In genomic region chr3:20254566-20255479, GRCm38 (mm10) we compare ENCODE assay signal across 10 mouse cellular contexts. TPM values are rescaled to one million over a fixed set of nuclear protein-coding genes. Genes with fewer than 3 reads are reported as not detected.
DNase-seq lines count a peak whose midpoint lies in the region; ATAC-seq and TF ChIP-seq lines count a peak whose summit lies in the region.
"Had no signal": no experiment of that assay in that cellular context is flagged by ENCODE, and none has a peak within 500 bp of the region (broad histone marks: within the 10 kb centered on the region; RNA-seq: fewer than 3 reads in every experiment).

No protein-coding gene starts in this region.

- no peaks in the 10 kb centered on the region for H3K36me3 ChIP-seq in limb, embryonic 14.5 days (ENCODE audit: control insufficient read depth, insufficient read depth, low read length)
- H3K36me3 ChIP-seq in limb, embryonic 10.5 days: no peaks in the 10 kb centered on the region
- H3K36me3 ChIP-seq in embryonic facial prominence, embryonic 10.5 days (replicated peaks): no peaks in the 10 kb centered on the region

- no peak for TF ChIP-seq CTCF in cerebellum, adult 2 months (IDR thresholded peaks at IDR 0.05; ENCODE audit: borderline replicate concordance, insufficient read depth, low read depth, low read length)

- H3K9me3 ChIP-seq in limb, embryonic 14.5 days (ENCODE audit: control insufficient read depth, low read length): no peaks in the 10 kb centered on the region
- H3K9me3 ChIP-seq in limb, embryonic 10.5 days (replicated peaks): no peaks in the 10 kb centered on the region
- H3K9me3 ChIP-seq in embryonic facial prominence, embryonic 10.5 days: no peaks in the 10 kb centered on the region

- 40% methylated on average over 9 of the region's 9 CpGs for WGBS in limb, embryonic 14.5 days
- 47% methylated on average over 9 of the region's 9 CpGs for WGBS in limb, embryonic 10.5 days
- 45% methylated on average over 9 of the region's 9 CpGs for WGBS in embryonic facial prominence, embryonic 10.5 days
- WGBS in cerebellum, adult 2 months: 46% methylated on average over 9 of the region's 9 CpGs

- no peak overlapping the region for H3K4me3 ChIP-seq in limb, embryonic 14.5 days (replicated peaks; ENCODE audit: low read length)
- no peak overlapping the region for H3K4me3 ChIP-seq in limb, embryonic 10.5 days
- H3K4me3 ChIP-seq in embryonic facial prominence, embryonic 10.5 days: no peak overlapping the region
- no peak overlapping the region for H3K4me3 ChIP-seq in cerebellum, adult 2 months (replicated peaks; ENCODE audit: insufficient read depth, low read depth, low read length)

- peak; percentile 21 for DNase-seq in adrenal gland, postnatal 14 days
- no peak for DNase-seq in adrenal gland, postnatal 4 days (ENCODE audit: low spot score in 2 of 2)
- peak; percentile 4 for DNase-seq in limb, embryonic 14.5 days (ENCODE audit: low spot score)
- no peak for DNase-seq in limb, embryonic 10.5 days (ENCODE audit: low spot score)
- peak; percentile 12 for DNase-seq in embryonic facial prominence, embryonic 10.5 days (ENCODE audit: low spot score)
- DNase-seq in naive thymus-derived CD4-positive, alpha-beta T cell, adult 2 months (ENCODE audit: low read depth): peak; percentile 27
- no peak for DNase-seq in thymus, adult 18-20 months
- no peak for DNase-seq in cerebellum, adult 2 months
- DNase-seq: cerebellum, adult 11 months had no signal

- H3K4me2 ChIP-seq in limb, embryonic 14.5 days (replicated peaks; ENCODE audit: low read depth, low read length, severe bottlenecking): no peak overlapping the region

- H3K4me1 ChIP-seq in limb, embryonic 14.5 days (ENCODE audit: control insufficient read depth, insufficient read depth, low read length): no peaks in the 10 kb centered on the region
- H3K4me1 ChIP-seq in limb, embryonic 10.5 days: no peaks in the 10 kb centered on the region
- no peaks in the 10 kb centered on the region for H3K4me1 ChIP-seq in embryonic facial prominence, embryonic 10.5 days
- no peaks in the 10 kb centered on the region for H3K4me1 ChIP-seq in cerebellum, adult 2 months (ENCODE audit: control insufficient read depth, insufficient read depth, low read length)

- no peaks in the 10 kb centered on the region for H3K27me3 ChIP-seq in limb, embryonic 14.5 days (ENCODE audit: control insufficient read depth, insufficient read depth, low read length)
- H3K27me3 ChIP-seq in limb, embryonic 10.5 days (ENCODE audit: low read depth, poor library complexity, severe bottlenecking): no peaks in the 10 kb centered on the region
- H3K27me3 ChIP-seq in embryonic facial prominence, embryonic 10.5 days (replicated peaks; ENCODE audit: low read depth, poor library complexity, severe bottlenecking): no peaks in the 10 kb centered on the region
- H3K27me3 ChIP-seq in cerebellum, adult 2 months (ENCODE audit: control insufficient read depth, insufficient read depth, low read length): no peaks in the 10 kb centered on the region; the same call in 1 of the 2 replicates

- H3K9ac ChIP-seq in limb, embryonic 14.5 days (ENCODE audit: low read depth, low read length, severe bottlenecking): no peak overlapping the region

- ATAC-seq in limb, embryonic 14.5 days (ENCODE audit: low FRiP score, low read depth): no peak

- no peak for TF ChIP-seq POLR2A in limb, embryonic 14.5 days (IDR thresholded peaks at IDR 0.05; ENCODE audit: borderline replicate concordance, extremely low read depth, insufficient read depth, insufficient read length)
- no peak for TF ChIP-seq POLR2A in cerebellum, adult 2 months (IDR thresholded peaks at IDR 0.05; ENCODE audit: borderline replicate concordance, insufficient read depth, low read length)

- no peak overlapping the region for H3K27ac ChIP-seq in limb, embryonic 14.5 days (replicated peaks; ENCODE audit: low read depth, low read length)
- no peak overlapping the region for H3K27ac ChIP-seq in limb, embryonic 10.5 days
- H3K27ac ChIP-seq in embryonic facial prominence, embryonic 10.5 days (replicated peaks): no peak overlapping the region
- H3K27ac ChIP-seq in cerebellum, adult 2 months (ENCODE audit: insufficient read depth, low read length): no peak overlapping the region

RNA-seq across cellular contexts. Expression of gene Cpa3, which starts 12.8 kb away (rescaled TPM):
- 5.1 and 6.7 TPM in 2 replicates for total RNA-seq in adrenal gland, postnatal 14 days (2021)
- 10 to 100 TPM in 1 of 2 experiments, 1 to 10 TPM in 1; 8.1 to 12.6 TPM for total RNA-seq in adrenal gland, postnatal 4 days (2021)
- 69.3 and 82.2 TPM in 2 replicates for polyA plus RNA-seq in limb, embryonic 14.5 days (2012; rRNA removed)
- polyA plus RNA-seq in limb, embryonic 14.5 days (2014; fragmentation: Nextera tagmentation; extraction: Ambion mirVana): 126 and 177 TPM in 2 replicates
- not detected in 2 replicates for polyA plus RNA-seq in limb, embryonic 10.5 days (2016; fragmentation: Nextera tagmentation; extraction: Ambion mirVana)
- 0.10 TPM in 1 of 2 replicates, not detected in the other for polyA plus RNA-seq in embryonic facial prominence, embryonic 10.5 days (2016; fragmentation: Nextera tagmentation; extraction: Ambion mirVana)
- 0.06 TPM in 1 of 2 replicates, not detected in the other for polyA plus RNA-seq in cerebellum, adult 2 months (2012; rRNA removed)

RNA-seq across cellular contexts. Expression of gene Cpb1, which starts 20.7 kb away (rescaled TPM):
- 4.4 and 4.7 TPM in 2 replicates for total RNA-seq in adrenal gland, postnatal 14 days (2021)
- 100 to 1,000 TPM in 1 of 2 experiments, 1 to 10 TPM in 1; 6.5 to 375 TPM for total RNA-seq in adrenal gland, postnatal 4 days (2021)
- 0.08 and 0.16 TPM in 2 replicates for polyA plus RNA-seq in limb, embryonic 14.5 days (2012; rRNA removed)
- 0.22 and 0.28 TPM in 2 replicates for polyA plus RNA-seq in limb, embryonic 14.5 days (2014; fragmentation: Nextera tagmentation; extraction: Ambion mirVana)
- polyA plus RNA-seq in limb, embryonic 10.5 days (2016; fragmentation: Nextera tagmentation; extraction: Ambion mirVana): not detected in 2 replicates
- polyA plus RNA-seq in embryonic facial prominence, embryonic 10.5 days (2016; fragmentation: Nextera tagmentation; extraction: Ambion mirVana): not detected in 2 replicates
- polyA plus RNA-seq in cerebellum, adult 2 months (2012; rRNA removed): 0.03 TPM in 1 of 2 replicates, not detected in the other
- total RNA-seq: heart, adult 18-20 months had no signal

Comparison
In these comparisons a context has a peak if more than half of its experiments do, and no peak if none do; other contexts are left out.
1. DNase-seq: peak in adrenal gland, postnatal 14 days (single experiment), limb, embryonic 14.5 days (single experiment), embryonic facial prominence, embryonic 10.5 days (single experiment) and naive thymus-derived CD4-positive, alpha-beta T cell, adult 2 months (single experiment); none in adrenal gland, postnatal 4 days (0 of 2), limb, embryonic 10.5 days (single experiment), thymus, adult 18-20 months (0 of 2) and cerebellum, adult 2 months (0 of 2).
2. RNA of gene Cpa3, which starts 12.8 kb away (polyA plus RNA-seq): 69.3 to 177 TPM in limb, embryonic 14.5 days; 0.10 TPM in embryonic facial prominence, embryonic 10.5 days, 0.06 TPM in cerebellum, adult 2 months and not detected in limb, embryonic 10.5 days; every median in the first group is over 10 times any median in the second.